Mouse (Mus musculus): Measurements from ENCODE around the gene Plekhb1. TPM values are rescaled to one million over a fixed set of nuclear protein-coding genes. Genes with fewer than 3 reads are reported as not detected.

Gene Plekhb1
- polyA plus RNA-seq, 1 experiment from 2014 or later, result 4.7 TPM

DNA sequence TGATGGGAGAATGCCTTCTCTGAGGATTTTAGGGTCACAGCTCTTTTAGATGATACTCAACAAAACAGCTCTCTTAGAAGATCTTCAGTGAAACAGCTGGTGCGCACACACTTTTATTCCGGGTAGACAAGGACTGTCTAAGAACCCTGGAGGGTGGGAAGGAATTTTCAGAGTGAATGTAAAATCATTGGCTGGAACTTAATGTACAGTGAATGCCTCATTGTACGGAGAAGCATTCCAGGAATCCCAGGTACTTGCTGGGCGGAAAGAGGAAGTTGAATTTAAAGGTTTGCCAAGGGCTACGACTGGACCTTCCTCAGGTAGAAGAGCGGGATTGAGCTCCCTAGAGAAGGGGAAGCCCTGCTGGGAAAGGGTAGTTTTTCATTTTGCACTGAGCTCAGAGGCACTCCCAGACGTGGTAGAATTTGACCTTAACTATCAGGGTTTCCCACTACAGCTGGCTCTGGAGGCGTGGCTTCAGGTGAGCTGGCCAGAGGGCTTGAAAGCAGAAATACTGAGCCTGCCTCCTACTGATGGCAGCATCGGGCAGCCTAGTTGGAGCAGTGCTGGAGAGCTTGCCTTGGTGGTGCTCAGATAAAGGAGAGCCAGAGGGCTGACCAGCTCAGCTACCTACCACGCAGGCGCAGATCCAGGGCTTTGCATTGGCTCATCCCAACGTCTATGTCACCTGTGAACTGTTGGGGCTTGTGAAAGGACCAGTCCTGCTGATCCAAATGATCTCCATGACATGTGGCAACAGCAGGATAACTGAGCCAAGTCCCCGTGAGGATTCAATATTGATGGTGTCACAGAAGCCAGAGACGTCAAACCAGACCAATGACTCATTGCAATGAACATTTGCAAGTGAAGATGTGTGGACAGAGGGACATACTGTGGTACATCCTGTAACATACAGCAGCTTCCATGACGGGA lies 17.0 kb upstream of the Plekhb1 start:
- Histone ChIP-seq H3K9me3 (no peaks in the 10 kb centered on the region), H3K36me3 (replicated peaks) (no peaks in the 10 kb centered on the region), H3K4me3 (no peak overlapping the region), H3K27me3 (replicated peaks; ENCODE audit: low read depth, poor library complexity, severe bottlenecking) (no peaks in the 10 kb centered on the region), H3K4me1 (peaks cover 5% of the 10 kb centered on the region), H3K27ac (replicated peaks) (no peak overlapping the region)
- no peak for DNase-seq (ENCODE audit: low spot score)
- 67% methylated on average over 15 of the region's 15 CpGs for WGBS

GRCm38 (mm10) chr7:100678052-100678451 lies 15.8 kb upstream of the Plekhb1 start:
- Histone ChIP-seq H3K27ac (replicated peaks) (no peak overlapping the region), H3K36me3 (replicated peaks) (no peaks in the 10 kb centered on the region), H3K27me3 (replicated peaks; ENCODE audit: low read depth, poor library complexity, severe bottlenecking) (no peaks in the 10 kb centered on the region), H3K4me1 (peaks cover 12% of the 10 kb centered on the region), H3K9me3 (no peaks in the 10 kb centered on the region), H3K4me3 (no peak overlapping the region)
- 82% methylated on average over 5 of the region's 5 CpGs for WGBS
- DNase-seq (ENCODE audit: low spot score), result no peak

GRCm38 (mm10) chr7:100674941-100675340 lies 12.7 kb upstream of the Plekhb1 start:
- H3K9me3 ChIP-seq, result no peaks in the 10 kb centered on the region
- no peak for DNase-seq (ENCODE audit: low spot score)
- H3K4me3 ChIP-seq, result no peak overlapping the region
- peaks cover 13% of the 10 kb centered on the region for H3K4me1 ChIP-seq
- WGBS, result 89% methylated on average over 2 of the region's 2 CpGs
- H3K27me3 ChIP-seq (replicated peaks; ENCODE audit: low read depth, poor library complexity, severe bottlenecking), result no peaks in the 10 kb centered on the region
- no peaks in the 10 kb centered on the region for H3K36me3 ChIP-seq (replicated peaks)
- no peak overlapping the region for H3K27ac ChIP-seq (replicated peaks)

DNA sequence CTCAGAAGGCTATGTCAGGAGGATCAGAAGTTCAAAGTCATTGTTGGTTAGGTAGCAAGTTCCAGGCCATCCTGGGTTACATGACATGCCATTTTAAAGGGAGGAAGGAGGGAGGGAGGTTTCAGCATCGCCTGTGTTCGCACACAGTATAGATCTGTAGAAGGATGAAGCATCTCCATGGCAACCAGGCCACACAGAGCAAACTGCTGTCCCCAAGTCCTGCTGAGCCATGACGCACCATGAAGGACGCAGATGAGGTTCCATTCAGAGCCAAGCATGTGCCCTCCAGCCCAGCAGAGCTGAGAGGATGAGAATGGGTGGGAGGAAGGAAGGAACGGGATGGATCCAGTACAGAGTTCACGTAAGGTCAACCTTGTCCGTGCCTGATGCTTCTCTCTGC lies 11.2 kb upstream of the Plekhb1 start:
- Histone ChIP-seq H3K4me1 (peaks cover 8% of the 10 kb centered on the region), H3K27me3 (replicated peaks; ENCODE audit: low read depth, poor library complexity, severe bottlenecking) (no peaks in the 10 kb centered on the region), H3K4me3 (no peak overlapping the region), H3K27ac (replicated peaks) (no peak overlapping the region), H3K9me3 (no peaks in the 10 kb centered on the region), H3K36me3 (replicated peaks) (no peaks in the 10 kb centered on the region)
- no peak for DNase-seq (ENCODE audit: low spot score)
- 66% methylated on average over 7 of the region's 7 CpGs for WGBS

GRCm38 (mm10) chr7:100670646-100671045 lies 8.4 kb upstream of the Plekhb1 start:
- WGBS, result 85% methylated on average over 5 of the region's 5 CpGs
- no peaks in the 10 kb centered on the region for H3K36me3 ChIP-seq (replicated peaks)
- H3K27ac ChIP-seq (replicated peaks), result no peak overlapping the region
- DNase-seq (ENCODE audit: low spot score), result no peak
- no peak overlapping the region for H3K4me3 ChIP-seq
- H3K27me3 ChIP-seq (replicated peaks; ENCODE audit: low read depth, poor library complexity, severe bottlenecking), result no peaks in the 10 kb centered on the region
- peaks cover 8% of the 10 kb centered on the region for H3K4me1 ChIP-seq
- no peaks in the 10 kb centered on the region for H3K9me3 ChIP-seq

DNA sequence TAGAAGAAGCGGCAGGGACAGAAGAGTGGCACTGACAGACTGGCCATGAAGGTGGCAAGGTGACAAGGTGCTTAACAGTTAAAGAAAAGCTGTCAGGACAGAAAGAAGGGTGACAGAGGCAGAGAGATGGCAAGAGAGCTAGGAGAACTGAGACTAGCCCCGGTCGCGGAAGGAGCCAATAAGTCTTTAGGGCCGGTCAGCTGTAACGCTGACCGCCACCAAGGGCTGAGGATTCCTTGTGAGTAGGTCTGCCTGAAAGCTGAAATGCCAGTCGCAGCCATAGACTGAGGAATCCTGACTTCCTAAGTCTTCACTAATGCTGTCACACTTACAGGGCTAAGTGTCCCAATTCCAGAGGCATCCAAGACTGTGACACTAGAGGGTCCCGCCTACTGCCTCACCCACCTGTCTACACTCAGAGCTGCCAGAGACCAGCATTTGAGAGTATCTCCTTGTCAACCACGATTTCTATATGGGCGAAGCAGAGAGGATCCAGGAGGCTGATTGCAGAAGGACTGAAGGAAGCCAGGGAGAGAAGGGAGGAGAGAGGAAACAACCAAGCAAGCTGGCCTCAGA lies 1.6 kb upstream of the Plekhb1 start:
- WGBS, result 63% methylated on average over 11 of the region's 11 CpGs
- no peak for DNase-seq (ENCODE audit: low spot score)
- peaks cover 16% of the 10 kb centered on the region for H3K4me1 ChIP-seq
- H3K36me3 ChIP-seq (replicated peaks), result no peaks in the 10 kb centered on the region
- H3K4me3 ChIP-seq, result no peak overlapping the region; the same call in 1 of the 2 replicates
- peaks cover 7% of the 10 kb centered on the region; the same call in 1 of the 2 replicates for H3K27me3 ChIP-seq (replicated peaks; ENCODE audit: low read depth, poor library complexity, severe bottlenecking)
- H3K9me3 ChIP-seq, result no peaks in the 10 kb centered on the region
- H3K27ac ChIP-seq (replicated peaks), result no peak overlapping the region; the same call in 1 of the 2 replicates

DNA sequence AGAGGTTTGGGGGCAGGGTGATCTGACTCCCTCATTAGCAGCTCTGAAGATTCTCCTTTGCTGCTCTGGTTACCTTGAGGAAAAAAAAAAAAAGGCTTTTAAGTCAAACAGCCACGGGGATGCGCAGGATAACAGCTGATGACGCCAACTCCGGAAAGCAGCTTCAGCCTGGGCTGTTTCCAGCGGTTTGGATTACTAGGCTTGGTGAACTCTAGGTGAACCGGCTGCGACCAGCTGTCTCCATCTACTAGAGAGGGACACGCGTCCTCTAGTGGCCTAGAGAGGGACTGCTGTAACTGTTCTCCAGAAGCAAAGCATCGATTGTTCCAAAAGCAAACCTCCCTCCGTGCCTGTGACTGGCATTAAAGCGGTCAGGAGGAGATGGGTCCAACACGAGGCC lies 976 bp upstream of the Plekhb1 start:
- H3K9me3 ChIP-seq, result no peaks in the 10 kb centered on the region
- H3K36me3 ChIP-seq (replicated peaks), result no peaks in the 10 kb centered on the region
- H3K4me1 ChIP-seq, result peaks cover 21% of the 10 kb centered on the region
- no peak overlapping the region; the same call in 1 of the 2 replicates for H3K4me3 ChIP-seq
- H3K27me3 ChIP-seq (replicated peaks; ENCODE audit: low read depth, poor library complexity, severe bottlenecking), result peaks cover 7% of the 10 kb centered on the region; the same call in 1 of the 2 replicates
- WGBS, result 3% methylated on average over 13 of the region's 13 CpGs
- peak; percentile 92 for DNase-seq (ENCODE audit: low spot score)
- H3K27ac ChIP-seq (replicated peaks), result no peak overlapping the region; the same call in 1 of the 2 replicates

GRCm38 (mm10) chr7:100661264-100661663 lies 950 bp downstream of the Plekhb1 start:
- 85% methylated on average over 7 of the region's 7 CpGs for WGBS

GRCm38 (mm10) chr7:100658093-100658578 lies 4.1 kb downstream of the Plekhb1 start:
- 30% methylated on average over 18 of the region's 18 CpGs for WGBS
- H3K4me3 ChIP-seq, result peak overlapping the region; percentile 33; the same call in 1 of the 2 replicates
- no peaks in the 10 kb centered on the region for H3K27me3 ChIP-seq (replicated peaks; ENCODE audit: low read depth, poor library complexity, severe bottlenecking)
- DNase-seq (ENCODE audit: low spot score), result peak; percentile 60
- H3K27ac ChIP-seq (replicated peaks), result no peak overlapping the region
- peaks cover 40% of the 10 kb centered on the region for H3K4me1 ChIP-seq
- no peaks in the 10 kb centered on the region for H3K9me3 ChIP-seq
- no peaks in the 10 kb centered on the region for H3K36me3 ChIP-seq (replicated peaks)

More at GRCm38 (mm10) chr7:100661264-100661663, 950 bp downstream of the Plekhb1 start:
- peaks cover 31% of the 10 kb centered on the region for H3K4me1 ChIP-seq
- no peak overlapping the region for H3K4me3 ChIP-seq
- H3K27ac ChIP-seq (replicated peaks), result no peak overlapping the region
- no peaks in the 10 kb centered on the region for H3K9me3 ChIP-seq
- H3K36me3 ChIP-seq (replicated peaks), result no peaks in the 10 kb centered on the region
- DNase-seq (ENCODE audit: low spot score), result no peak
- peaks cover 7% of the 10 kb centered on the region; the same call in 1 of the 2 replicates for H3K27me3 ChIP-seq (replicated peaks; ENCODE audit: low read depth, poor library complexity, severe bottlenecking)

- WGBS, result 30% methylated on average over 5 of the region's 5 CpGs
- H3K9me3 ChIP-seq, result no peaks in the 10 kb centered on the region
- H3K27me3 ChIP-seq (replicated peaks; ENCODE audit: low read depth, poor library complexity, severe bottlenecking), result no peaks in the 10 kb centered on the region
- no peaks in the 10 kb centered on the region for H3K36me3 ChIP-seq (replicated peaks)
- no peak for DNase-seq (ENCODE audit: low spot score)
- no peak overlapping the region; the same call in 1 of the 2 replicates for H3K27ac ChIP-seq (replicated peaks)
- no peak overlapping the region for H3K4me3 ChIP-seq
- peaks cover 37% of the 10 kb centered on the region for H3K4me1 ChIP-seq
Measured at GRCm38 (mm10) chr7:100656739-100657138, 5.5 kb downstream of the Plekhb1 start.

DNA sequence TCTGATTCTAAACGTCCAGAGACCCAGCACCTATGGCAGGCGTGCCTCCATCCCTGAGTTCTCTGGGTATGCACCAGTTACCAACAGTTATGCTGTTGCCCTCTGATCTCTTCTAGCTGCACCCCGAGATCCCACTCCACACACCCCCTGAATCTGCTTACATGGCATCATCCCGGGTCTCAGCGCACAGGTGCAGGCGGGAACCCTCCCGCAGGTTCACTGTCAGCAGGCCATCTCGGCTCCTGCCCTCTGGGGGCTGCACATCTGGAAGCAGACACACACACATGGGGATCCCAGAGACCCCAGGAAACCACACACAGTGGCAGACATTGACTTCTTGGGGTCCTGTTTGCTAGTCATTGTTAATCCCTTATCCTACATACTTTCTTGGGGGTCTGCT lies 7.8 kb downstream of the Plekhb1 start:
- WGBS, result 86% methylated on average over 8 of the region's 8 CpGs
- Histone ChIP-seq H3K27me3 (replicated peaks; ENCODE audit: low read depth, poor library complexity, severe bottlenecking) (no peaks in the 10 kb centered on the region), H3K4me1 (peaks cover 52% of the 10 kb centered on the region), H3K36me3 (replicated peaks) (peaks cover 11% of the 10 kb centered on the region; the same call in 1 of the 2 replicates), H3K4me3 (no peak overlapping the region), H3K9me3 (no peaks in the 10 kb centered on the region), H3K27ac (replicated peaks) (peak overlapping the region; percentile 60)
- no peak for DNase-seq (ENCODE audit: low spot score)

DNA sequence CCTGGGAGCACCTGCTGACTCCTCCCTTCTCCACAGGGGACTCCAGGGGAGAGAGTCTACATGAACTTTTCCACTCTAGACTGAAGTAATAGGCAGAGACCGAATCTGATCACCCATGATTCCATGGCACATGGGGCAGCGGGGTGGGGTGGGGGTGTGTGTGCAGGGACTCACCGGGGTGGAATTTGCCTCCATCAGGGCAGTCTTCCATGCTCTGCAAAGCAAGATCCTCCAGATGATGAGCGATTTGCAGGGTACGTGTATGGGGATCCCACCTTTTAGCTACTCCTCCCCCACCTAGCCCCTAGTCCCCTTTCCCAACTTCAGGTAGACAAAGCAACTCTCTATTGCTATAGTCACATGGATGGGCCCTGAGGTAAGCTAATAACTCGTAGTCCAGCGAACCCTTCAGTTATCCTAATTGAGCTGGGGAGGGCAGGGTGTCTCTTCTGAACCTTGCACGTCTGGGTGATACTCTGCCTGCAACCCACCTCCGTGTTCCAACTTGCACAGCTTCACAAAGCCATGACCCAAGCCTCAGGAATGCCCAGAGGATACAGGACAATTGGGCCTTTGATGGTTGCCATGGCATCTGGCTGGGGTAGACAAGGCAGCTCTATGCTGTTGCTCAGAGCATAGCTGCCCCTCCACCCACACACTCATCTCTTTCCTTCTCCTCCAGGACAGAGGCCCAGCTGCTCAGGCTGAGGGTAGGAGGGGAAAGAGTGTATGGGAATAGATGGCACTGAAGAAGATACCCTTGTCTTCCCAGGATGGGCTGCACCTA lies 8.5 kb downstream of the Plekhb1 start:
- peak overlapping the region; percentile 60 for H3K27ac ChIP-seq (replicated peaks)
- H3K4me3 ChIP-seq, result no peak overlapping the region
- peak; percentile 58 for DNase-seq (ENCODE audit: low spot score)

More for the DNA sequence above, 8.5 kb downstream of the Plekhb1 start:
- Histone ChIP-seq H3K27me3 (replicated peaks; ENCODE audit: low read depth, poor library complexity, severe bottlenecking) (no peaks in the 10 kb centered on the region), H3K36me3 (replicated peaks) (peaks cover 16% of the 10 kb centered on the region; the same call in 1 of the 2 replicates), H3K4me1 (peaks cover 53% of the 10 kb centered on the region), H3K9me3 (no peaks in the 10 kb centered on the region)
- WGBS, result 64% methylated on average over 9 of the region's 9 CpGs

Measured in embryonic facial prominence, embryonic 10.5 days (tissue).